Mouse (Mus musculus) megakaryocyte, embryonic 14.5 days (primary cell): ENCODE measurements around the gene Scai. TPM values are rescaled to one million over a fixed set of nuclear protein-coding genes. Genes with fewer than 3 reads are reported as not detected.

Source experiments
- H3K27me3 ChIP-seq: replicated peaks from 2 replicates; pipeline ENCODE3; 2012; ENCODE audit warnings: inconsistent platforms
- H3K36me3 ChIP-seq: replicated peaks from 2 replicates; pipeline ENCODE3; 2012; ENCODE audit warnings: low read length, inconsistent platforms, mixed read lengths
- H3K4me1 ChIP-seq: 2 replicates; pipeline ENCODE4 v1.6.1; 2012; ENCODE audit warnings: inconsistent platforms
- H3K4me3 ChIP-seq: replicated peaks from 2 replicates; pipeline ENCODE3; 2012; ENCODE audit warnings: moderate library complexity, mild to moderate bottlenecking, inconsistent platforms
- H3K9me3 ChIP-seq: 2 replicates; pipeline ENCODE4 v1.6.1; 2012; ENCODE audit warnings: inconsistent platforms
- FLI1 ChIP-seq: IDR thresholded peaks from 2 replicates; pipeline ENCODE4 v1.6.1; 2012; ENCODE audit warnings: low read length, inconsistent platforms, mixed read lengths
- GATA1 ChIP-seq: IDR thresholded peaks from 3 replicates; pipeline ENCODE4 v1.6.1; 2012; ENCODE audit warnings: mixed read lengths, low read length, inconsistent platforms, borderline replicate concordance
- polyA plus RNA-seq: library from polyadenylated mRNA; stranded (reverse); fragments of >175 nt; gene quantifications from 2 replicates; pipeline ENCODE4 v1.2.3, GENCODE M21; 2012; ENCODE audit warnings: low replicate concordance; ENCODE audit not compliant: insufficient read depth

Gene Scai
- polyA plus RNA-seq, 1 experiment = 7.7 TPM

GRCm38 (mm10) chr2:39194809-39195208 lies 4.3 kb upstream of the Scai start:
- no peak for TF ChIP-seq FLI1
- no peak for TF ChIP-seq GATA1

GRCm38 (mm10) chr2:39189961-39190560 lies 473 bp downstream of the Scai start:
- TF ChIP-seq GATA1 (no peak), FLI1 (no peak)
- Histone ChIP-seq H3K4me3 (peak overlapping the region; percentile 95), H3K27me3 (no peaks in the 10 kb centered on the region), H3K36me3 (peaks cover 33% of the 10 kb centered on the region), H3K4me1 (peaks cover 23% of the 10 kb centered on the region), H3K9me3 (no peaks in the 10 kb centered on the region)

More at GRCm38 (mm10) chr2:39194809-39195208, 4.3 kb upstream of the Scai start:
- H3K36me3 ChIP-seq = peaks cover 55% of the 10 kb centered on the region
- H3K4me1 ChIP-seq = peaks cover 8% of the 10 kb centered on the region
- no peak overlapping the region for H3K4me3 ChIP-seq
- H3K27me3 ChIP-seq = no peaks in the 10 kb centered on the region
- H3K9me3 ChIP-seq = no peaks in the 10 kb centered on the region

GRCm38 (mm10) chr2:39185942-39186341 lies 4.6 kb downstream of the Scai start:
- no peaks in the 10 kb centered on the region for H3K9me3 ChIP-seq
- no peaks in the 10 kb centered on the region for H3K27me3 ChIP-seq
- peaks cover 43% of the 10 kb centered on the region for H3K36me3 ChIP-seq
- TF ChIP-seq GATA1 (no peak), FLI1 (no peak)
- H3K4me3 ChIP-seq = no peak overlapping the region
- peaks cover 20% of the 10 kb centered on the region for H3K4me1 ChIP-seq

GRCm38 (mm10) chr2:39183587-39183986 lies 6.9 kb downstream of the Scai start:
- H3K9me3 ChIP-seq = no peaks in the 10 kb centered on the region
- TF ChIP-seq GATA1 (no peak), FLI1 (no peak)

GRCm38 (mm10) chr2:39160996-39161395 lies 29.5 kb downstream of the Scai start:
- Histone ChIP-seq H3K4me3 (no peak overlapping the region), H3K36me3 (peaks cover 19% of the 10 kb centered on the region), H3K9me3 (no peaks in the 10 kb centered on the region), H3K27me3 (no peaks in the 10 kb centered on the region), H3K4me1 (peaks cover 23% of the 10 kb centered on the region)
- TF ChIP-seq FLI1 = no peak
- TF ChIP-seq GATA1 = no peak

More at GRCm38 (mm10) chr2:39183587-39183986, 6.9 kb downstream of the Scai start:
- Histone ChIP-seq H3K4me3 (no peak overlapping the region), H3K36me3 (peaks cover 57% of the 10 kb centered on the region), H3K27me3 (no peaks in the 10 kb centered on the region), H3K4me1 (peaks cover 11% of the 10 kb centered on the region)

- TF ChIP-seq FLI1 (no peak), GATA1 (no peak)
- Histone ChIP-seq H3K27me3 (no peaks in the 10 kb centered on the region), H3K4me1 (peaks cover 37% of the 10 kb centered on the region), H3K9me3 (no peaks in the 10 kb centered on the region), H3K36me3 (peaks cover 19% of the 10 kb centered on the region), H3K4me3 (no peak overlapping the region)
These were observed 32.6 kb downstream of the Scai start for GRCm38 (mm10) chr2:39157916-39158315.

- TF ChIP-seq FLI1 (no peak), GATA1 (no peak)
- H3K4me3 ChIP-seq = no peak overlapping the region
These were observed 33.7 kb downstream of the Scai start for GRCm38 (mm10) chr2:39156821-39157220.

GRCm38 (mm10) chr2:39150943-39151342 lies 39.6 kb downstream of the Scai start:
- no peaks in the 10 kb centered on the region for H3K27me3 ChIP-seq
- H3K4me3 ChIP-seq = no peak overlapping the region
- TF ChIP-seq FLI1 = no peak
- TF ChIP-seq GATA1 = no peak
- no peaks in the 10 kb centered on the region for H3K9me3 ChIP-seq
- peaks cover 2% of the 10 kb centered on the region for H3K36me3 ChIP-seq
- H3K4me1 ChIP-seq = peaks cover 70% of the 10 kb centered on the region

More at GRCm38 (mm10) chr2:39156821-39157220, 33.7 kb downstream of the Scai start:
- no peaks in the 10 kb centered on the region for H3K27me3 ChIP-seq
- H3K36me3 ChIP-seq = peaks cover 15% of the 10 kb centered on the region
- H3K9me3 ChIP-seq = no peaks in the 10 kb centered on the region
- peaks cover 42% of the 10 kb centered on the region for H3K4me1 ChIP-seq

GRCm38 (mm10) chr2:39148075-39148474 lies 42.5 kb downstream of the Scai start:
- Histone ChIP-seq H3K4me3 (peak overlapping the region; percentile 65), H3K36me3 (peaks cover 6% of the 10 kb centered on the region), H3K9me3 (no peaks in the 10 kb centered on the region), H3K4me1 (peaks cover 50% of the 10 kb centered on the region), H3K27me3 (no peaks in the 10 kb centered on the region)
- no peak for TF ChIP-seq GATA1

- H3K27me3 ChIP-seq = no peaks in the 10 kb centered on the region
- no peaks in the 10 kb centered on the region for H3K9me3 ChIP-seq
- TF ChIP-seq FLI1 (no peak), GATA1 (no peak)
- peaks cover 5% of the 10 kb centered on the region for H3K36me3 ChIP-seq
- H3K4me3 ChIP-seq = no peak overlapping the region
- peaks cover 55% of the 10 kb centered on the region for H3K4me1 ChIP-seq
These were observed 44.1 kb downstream of the Scai start for GRCm38 (mm10) chr2:39146469-39146868.
